Mouse (Mus musculus) limb, embryonic 15.5 days (tissue): ENCODE data around the gene Trim47. TPM values are rescaled to one million over a fixed set of nuclear protein-coding genes. Genes with fewer than 3 reads are reported as not detected.

Source experiments
- ATAC-seq: fragments of 200-750 bp; cut with Nextera tagmentation; 2 replicates; pipeline ENCODE4 v1.8.0; 2017; ENCODE audit warnings: low read depth, moderate TSS enrichment; ENCODE audit not compliant: insufficient number of reproducible peaks, low FRiP score, low TSS enrichment
- H3K27ac ChIP-seq: fragments of 300-500 bp; sonication (generic); 2 replicates; pipeline ENCODE4 v1.5.1; 2015; ENCODE audit warnings: moderate library complexity, mild to moderate bottlenecking, inconsistent platforms
- H3K27me3 ChIP-seq: fragments of 300-500 bp; sonication (generic); 2 replicates; pipeline ENCODE4 v1.6.1; 2015; ENCODE audit warnings: inconsistent platforms
- H3K36me3 ChIP-seq: fragments of 300-500 bp; sonication (generic); 2 replicates; pipeline ENCODE4 v1.6.1; 2015; ENCODE audit warnings: inconsistent platforms
- H3K4me1 ChIP-seq: fragments of 300-500 bp; sonication (generic); 2 replicates; pipeline ENCODE4 v1.6.1; 2015; ENCODE audit warnings: inconsistent platforms
- H3K4me2 ChIP-seq: fragments of 300-500 bp; sonication (generic); 2 replicates; pipeline ENCODE4 v1.6.1; 2015; ENCODE audit warnings: mild to moderate bottlenecking, inconsistent platforms
- H3K4me3 ChIP-seq: fragments of 300-500 bp; sonication (generic); 2 replicates; pipeline ENCODE4 v1.5.1; 2015; ENCODE audit warnings: mild to moderate bottlenecking, inconsistent platforms
- H3K9ac ChIP-seq: fragments of 300-500 bp; sonication (generic); 2 replicates; pipeline ENCODE4 v1.6.1; 2015; ENCODE audit warnings: inconsistent platforms
- H3K9me3 ChIP-seq: fragments of 300-500 bp; sonication (generic); 2 replicates; pipeline ENCODE4 v1.6.1; 2016; ENCODE audit warnings: inconsistent platforms
- WGBS: fragments of 180-500 bp; shearing (Covaris S2); methylation state at CpG from one replicate; pipeline ENCODE4 v1.1.7; 2015; 5-methylcytosine and 5-hydroxymethylcytosine counted together
- polyA plus RNA-seq: library from polyadenylated mRNA; unstranded; fragments of >200 nt; fragmentation: Nextera tagmentation; extraction: Ambion mirVana; gene quantifications from 2 replicates; pipeline ENCODE4 v1.2.1, GENCODE M21; 2015

Trim47 gene
- polyA plus RNA-seq, 1 experiment from 2014 or later, result 31.2 TPM

DNA sequence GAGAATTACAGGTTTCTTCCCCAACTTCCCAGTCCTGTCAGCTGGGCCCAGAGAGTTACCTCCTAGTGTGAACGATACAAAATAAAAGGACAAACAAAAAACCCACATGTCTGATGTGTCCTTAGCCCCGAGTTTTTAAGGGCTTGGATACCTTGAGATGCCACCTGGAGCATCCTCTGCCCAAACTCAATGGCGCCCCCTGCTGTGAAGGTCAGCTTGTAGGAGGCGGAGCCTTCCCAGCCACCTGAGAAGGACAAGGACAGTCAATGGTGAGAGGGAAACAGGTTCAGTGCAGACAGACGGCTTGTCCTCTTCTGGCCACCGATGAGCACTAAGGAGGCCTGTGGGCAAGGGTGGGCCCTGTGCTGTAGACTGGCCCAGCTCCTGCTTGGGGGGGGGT lies 45.9 kb downstream of the Trim47 start:
- peaks cover 39% of the 10 kb centered on the region for H3K4me1 ChIP-seq
- no peak for ATAC-seq
- no peak overlapping the region for H3K4me2 ChIP-seq
- no peaks in the 10 kb centered on the region for H3K27me3 ChIP-seq
- H3K9ac ChIP-seq, result no peak overlapping the region
- no peak overlapping the region for H3K4me3 ChIP-seq
- no peak overlapping the region for H3K27ac ChIP-seq
- no peaks in the 10 kb centered on the region for H3K9me3 ChIP-seq
- WGBS, result 71% methylated on average over 6 of the region's 6 CpGs
- H3K36me3 ChIP-seq, result peaks cover 52% of the 10 kb centered on the region

DNA sequence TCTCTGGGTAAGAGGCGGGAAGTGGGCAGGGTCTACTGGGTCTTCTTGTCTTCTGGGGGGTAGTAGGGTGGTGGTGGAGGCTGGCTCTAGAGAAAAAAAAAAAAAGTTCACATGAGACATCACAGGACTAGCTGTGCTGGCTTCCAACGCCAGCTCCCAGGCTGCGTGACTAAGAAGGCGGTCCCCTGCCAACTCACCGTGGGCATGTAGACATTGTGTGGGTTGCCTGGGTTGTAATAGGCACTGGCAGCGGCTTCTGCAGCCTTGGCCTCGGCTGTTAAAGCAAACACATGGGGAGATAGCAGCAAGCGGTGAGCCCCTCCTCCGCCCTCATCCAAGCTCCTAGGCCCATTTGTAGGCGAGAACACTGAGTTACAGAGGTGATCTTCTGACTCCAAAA lies 47.5 kb downstream of the Trim47 start:
- Histone ChIP-seq H3K36me3 (peaks cover 52% of the 10 kb centered on the region), H3K27ac (peak overlapping the region; percentile 55; the same call in 1 of the 2 replicates), H3K4me1 (peaks cover 33% of the 10 kb centered on the region), H3K4me2 (no peak overlapping the region), H3K27me3 (no peaks in the 10 kb centered on the region), H3K9ac (no peak overlapping the region), H3K4me3 (no peak overlapping the region), H3K9me3 (no peaks in the 10 kb centered on the region)
- 77% methylated on average over 10 of the region's 10 CpGs for WGBS
- no peak for ATAC-seq

DNA sequence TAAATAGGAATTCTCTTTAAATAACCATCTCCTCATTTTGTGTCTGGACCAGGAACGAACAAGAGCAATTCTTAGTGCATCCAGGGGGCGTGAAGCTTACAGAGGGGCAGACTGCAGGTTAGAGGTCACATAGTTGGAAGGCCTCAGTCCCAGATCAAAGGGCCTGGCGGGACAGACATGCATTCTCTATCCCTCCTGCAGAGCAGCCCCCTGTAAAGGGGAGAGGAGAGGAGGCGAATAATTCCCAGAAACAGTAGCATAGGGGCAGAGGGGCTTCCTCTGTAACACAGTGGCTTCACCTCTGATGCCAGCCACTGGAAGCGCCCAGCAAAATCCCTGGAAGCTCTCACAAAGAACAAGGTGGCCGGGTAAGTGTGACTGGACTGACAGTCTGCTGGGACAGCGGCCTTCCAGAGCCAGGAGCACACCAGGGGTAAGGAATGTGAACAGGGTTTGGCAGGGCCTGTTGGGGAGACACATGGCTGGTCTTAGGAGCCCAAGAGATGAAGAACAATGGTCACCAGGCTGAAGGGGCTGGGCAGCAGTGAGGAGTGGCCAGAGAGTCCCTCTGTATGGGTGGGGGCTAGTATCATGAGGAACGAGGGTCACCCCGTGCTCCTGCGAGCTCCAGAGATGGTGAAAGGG lies 48.2 kb downstream of the Trim47 start:
- Histone ChIP-seq H3K27ac (0 out of 2 replicates have a peak overlapping the region, but pooled peaks have one; percentile 55), H3K27me3 (no peaks in the 10 kb centered on the region), H3K4me1 (peaks cover 28% of the 10 kb centered on the region), H3K4me3 (no peak overlapping the region), H3K9me3 (no peaks in the 10 kb centered on the region), H3K4me2 (no peak overlapping the region), H3K9ac (no peak overlapping the region), H3K36me3 (peaks cover 48% of the 10 kb centered on the region)
- no peak for ATAC-seq
- WGBS, result 48% methylated on average over 10 of the region's 10 CpGs

DNA sequence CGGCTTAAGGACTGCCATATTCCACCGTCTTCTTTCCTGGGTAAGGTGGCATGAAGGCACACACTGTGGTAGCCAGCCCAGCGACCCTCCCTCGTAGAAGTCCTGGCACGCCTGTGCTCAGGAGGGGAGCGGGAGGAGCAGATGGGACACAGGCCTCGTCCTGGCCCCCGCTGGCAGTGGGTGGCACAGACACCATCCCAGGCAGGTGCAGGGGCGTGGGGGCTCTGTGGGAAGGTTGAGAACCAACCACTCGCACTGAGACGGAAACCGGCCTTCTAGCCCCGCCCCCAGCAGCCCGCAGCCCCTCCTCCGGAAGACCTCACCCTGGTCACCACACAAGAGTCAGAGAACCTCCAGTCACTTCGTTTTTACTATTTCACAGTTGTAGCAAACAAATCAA lies 48.8 kb downstream of the Trim47 start:
- no peak for ATAC-seq
- H3K4me2 ChIP-seq, result peak overlapping the region; percentile 47
- no peaks in the 10 kb centered on the region for H3K9me3 ChIP-seq
- H3K4me1 ChIP-seq, result peaks cover 27% of the 10 kb centered on the region
- peaks cover 42% of the 10 kb centered on the region for H3K36me3 ChIP-seq
- no peak overlapping the region for H3K9ac ChIP-seq
- H3K27ac ChIP-seq, result peak overlapping the region; percentile 83
- peak overlapping the region; percentile 22 for H3K4me3 ChIP-seq
- 8% methylated on average over 16 of the region's 16 CpGs for WGBS
- no peaks in the 10 kb centered on the region for H3K27me3 ChIP-seq

DNA sequence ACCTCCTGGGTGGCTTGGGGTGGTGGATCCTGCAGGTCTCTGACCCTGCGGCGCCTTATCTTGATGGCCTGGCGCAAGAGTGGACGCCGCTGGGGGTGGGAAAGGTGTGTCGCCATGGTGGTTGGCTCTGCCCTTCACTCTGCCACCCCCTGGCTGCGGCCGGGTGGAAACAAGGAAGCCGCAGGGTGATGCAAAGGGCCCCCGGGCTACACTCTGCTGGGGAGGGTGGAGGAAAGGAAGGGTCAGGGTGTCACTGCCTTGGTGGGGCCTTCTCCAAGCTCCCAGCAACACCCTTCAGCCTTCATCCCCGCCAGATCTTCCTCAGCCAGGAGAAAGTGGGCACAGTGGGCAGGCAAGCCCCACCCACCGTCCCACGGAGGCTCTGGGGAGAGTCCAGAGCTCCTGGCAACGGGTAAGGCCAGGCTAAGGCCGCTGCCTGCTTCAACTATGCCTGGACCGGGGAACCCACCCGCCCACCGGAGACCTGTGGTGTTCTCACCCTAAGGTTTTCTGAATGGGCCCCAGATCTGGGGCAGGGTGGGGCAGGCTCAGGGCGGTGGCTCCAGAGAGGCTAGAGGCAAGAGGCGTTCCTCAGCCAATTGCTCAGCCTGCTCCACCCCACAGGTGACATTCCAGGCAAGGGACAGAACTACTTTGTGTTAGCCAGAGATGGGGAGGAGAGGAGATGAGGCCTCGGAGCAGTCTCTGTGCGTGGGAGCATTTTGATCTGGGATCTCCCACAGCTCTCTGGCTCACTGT lies 49.4 kb downstream of the Trim47 start, which contains the start of gene Unc13d:
TSS of gene Unc13d (minus strand) at position 516 of the 759 bp plus-strand sequence.
- Histone ChIP-seq H3K36me3 (peaks cover 39% of the 10 kb centered on the region), H3K27ac (peak within 1 kb of the TSS; percentile 83), H3K4me2 (peak within 1 kb of the TSS; percentile 47), H3K4me3 (peak within 1 kb of the TSS; percentile 22), H3K9me3 (no peaks in the 10 kb centered on the region), H3K4me1 (peaks cover 27% of the 10 kb centered on the region), H3K27me3 (no peaks in the 10 kb centered on the region), H3K9ac (no peak within 1 kb of the TSS)
- ATAC-seq, result no peak
- 55% methylated on average over 22 of the region's 22 CpGs for WGBS

DNA sequence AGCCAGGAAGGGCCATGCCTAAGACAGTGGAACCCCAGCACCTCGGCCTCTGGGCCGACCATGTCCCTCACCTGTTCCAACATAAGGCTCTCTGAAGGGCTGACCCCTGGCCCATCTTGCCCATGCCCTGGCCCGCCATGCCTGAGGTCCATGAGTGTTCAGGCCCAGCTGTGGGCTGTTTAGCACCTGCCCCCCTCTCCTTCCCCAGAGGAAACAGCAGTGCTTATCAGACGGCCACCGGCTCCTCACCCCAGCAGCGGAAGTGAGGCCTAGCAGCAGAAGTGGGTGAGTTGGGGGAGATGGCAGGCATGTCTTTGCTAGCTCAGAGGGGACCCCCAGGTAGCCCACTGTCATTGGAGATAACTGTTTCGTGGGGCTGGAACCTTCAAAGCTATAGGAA lies 50.2 kb downstream of the Trim47 start:
- 82% methylated on average over 7 of the region's 7 CpGs for WGBS
- Histone ChIP-seq H3K9me3 (no peaks in the 10 kb centered on the region), H3K4me3 (no peak overlapping the region), H3K4me2 (0 out of 2 replicates have a peak overlapping the region, but pooled peaks have one; percentile 47), H3K36me3 (peaks cover 31% of the 10 kb centered on the region), H3K27me3 (no peaks in the 10 kb centered on the region), H3K4me1 (peaks cover 27% of the 10 kb centered on the region), H3K9ac (no peak overlapping the region), H3K27ac (no peak overlapping the region)
- no peak for ATAC-seq

DNA sequence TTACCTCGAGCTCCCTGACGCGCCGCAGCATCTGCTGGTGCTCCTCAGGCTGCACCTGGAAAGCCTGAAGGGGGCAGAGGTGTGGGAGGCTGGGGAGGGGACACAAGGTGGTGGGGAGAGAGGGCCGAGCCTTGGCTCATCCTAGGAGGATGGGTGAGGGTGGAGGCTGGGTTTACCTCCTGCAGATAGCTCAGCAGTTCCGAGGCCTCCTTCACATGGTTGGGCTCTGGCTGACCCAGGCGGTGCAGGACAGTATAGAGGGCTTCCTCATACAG lies 50.8 kb downstream of the Trim47 start:
- no peak for ATAC-seq
- H3K36me3 ChIP-seq, result peaks cover 25% of the 10 kb centered on the region
- no peak overlapping the region for H3K4me2 ChIP-seq
- H3K27ac ChIP-seq, result no peak overlapping the region
- H3K4me1 ChIP-seq, result peaks cover 27% of the 10 kb centered on the region
- H3K9ac ChIP-seq, result no peak overlapping the region
- H3K9me3 ChIP-seq, result no peaks in the 10 kb centered on the region
- 58% methylated on average over 7 of the region's 7 CpGs for WGBS
- no peaks in the 10 kb centered on the region for H3K27me3 ChIP-seq
- no peak overlapping the region for H3K4me3 ChIP-seq

DNA sequence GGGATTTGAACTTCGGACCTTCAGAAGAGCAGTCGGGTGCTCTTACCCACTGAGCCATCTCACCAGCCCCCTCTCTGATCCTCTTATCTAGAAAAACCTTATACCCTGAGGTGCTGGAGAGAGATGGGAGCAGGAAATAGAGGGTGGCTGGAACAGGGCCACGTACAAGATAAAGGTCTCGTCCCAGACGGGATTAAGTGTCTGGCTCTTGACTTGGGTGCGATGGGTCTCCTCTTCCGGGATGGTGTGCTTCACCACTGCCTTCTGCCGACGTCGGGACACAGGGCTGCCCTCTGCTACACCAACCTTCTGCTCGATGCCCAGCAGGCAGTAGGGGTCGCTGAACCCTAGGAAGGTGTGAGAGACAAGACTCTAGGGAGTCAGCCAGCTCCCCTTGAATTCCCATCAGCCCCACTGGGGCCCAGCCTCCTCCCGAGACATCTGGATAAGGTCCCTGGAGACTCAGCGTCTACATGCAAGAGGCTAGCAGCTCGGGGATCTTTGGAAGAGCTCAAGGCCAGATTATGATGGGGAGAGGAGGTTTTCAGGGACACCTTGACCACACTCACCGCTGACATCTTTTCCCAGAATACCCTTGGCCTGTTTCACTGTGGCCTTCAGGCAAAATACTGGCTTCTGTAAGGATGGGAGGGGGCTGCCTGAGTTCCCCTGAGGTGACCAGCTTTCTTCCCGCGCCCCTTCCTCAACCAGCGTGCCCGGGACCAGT lies 51.3 kb downstream of the Trim47 start:
- ATAC-seq, result no peak
- no peak overlapping the region for H3K27ac ChIP-seq
- no peaks in the 10 kb centered on the region for H3K9me3 ChIP-seq
- H3K4me2 ChIP-seq, result no peak overlapping the region
- H3K4me1 ChIP-seq, result peaks cover 27% of the 10 kb centered on the region
- 57% methylated on average over 20 of the region's 20 CpGs for WGBS
- H3K36me3 ChIP-seq, result peaks cover 20% of the 10 kb centered on the region
- no peaks in the 10 kb centered on the region for H3K27me3 ChIP-seq
- H3K4me3 ChIP-seq, result no peak overlapping the region
- no peak overlapping the region for H3K9ac ChIP-seq

DNA sequence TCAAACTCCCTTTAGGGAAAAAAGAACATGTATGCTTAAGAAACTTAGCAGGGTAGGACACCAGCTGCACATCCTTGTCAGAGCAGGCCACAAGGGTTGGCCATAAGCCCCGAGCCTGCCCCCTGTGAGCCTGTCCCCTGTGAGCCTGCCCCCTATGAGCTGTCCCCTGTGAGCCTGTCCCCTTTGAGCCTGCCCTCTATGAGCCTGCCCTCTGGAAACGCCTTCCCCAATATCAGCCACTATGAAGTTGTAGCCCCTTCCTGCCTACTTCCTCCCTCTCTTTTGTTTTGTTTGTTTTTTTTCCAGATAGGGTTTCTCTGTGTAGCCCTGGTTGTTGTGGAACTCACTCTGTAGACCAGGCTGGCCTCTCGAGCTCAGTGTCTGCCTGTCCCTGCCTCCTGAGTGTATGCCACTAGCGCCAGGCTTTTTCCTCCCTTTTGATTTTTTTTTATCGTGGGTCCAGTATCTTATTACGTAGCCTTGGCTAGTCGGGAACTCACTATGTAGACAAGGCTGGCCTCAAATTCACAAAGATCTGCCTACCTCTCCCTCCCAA lies 52.5 kb downstream of the Trim47 start:
- WGBS, result 52% methylated on average over 7 of the region's 7 CpGs
- H3K36me3 ChIP-seq, result peaks cover 8% of the 10 kb centered on the region
- no peak overlapping the region for H3K4me2 ChIP-seq
- H3K4me3 ChIP-seq, result no peak overlapping the region
- H3K27me3 ChIP-seq, result no peaks in the 10 kb centered on the region
- no peaks in the 10 kb centered on the region for H3K9me3 ChIP-seq
- no peak overlapping the region for H3K27ac ChIP-seq
- ATAC-seq, result no peak
- peaks cover 27% of the 10 kb centered on the region for H3K4me1 ChIP-seq
- H3K9ac ChIP-seq, result no peak overlapping the region

DNA sequence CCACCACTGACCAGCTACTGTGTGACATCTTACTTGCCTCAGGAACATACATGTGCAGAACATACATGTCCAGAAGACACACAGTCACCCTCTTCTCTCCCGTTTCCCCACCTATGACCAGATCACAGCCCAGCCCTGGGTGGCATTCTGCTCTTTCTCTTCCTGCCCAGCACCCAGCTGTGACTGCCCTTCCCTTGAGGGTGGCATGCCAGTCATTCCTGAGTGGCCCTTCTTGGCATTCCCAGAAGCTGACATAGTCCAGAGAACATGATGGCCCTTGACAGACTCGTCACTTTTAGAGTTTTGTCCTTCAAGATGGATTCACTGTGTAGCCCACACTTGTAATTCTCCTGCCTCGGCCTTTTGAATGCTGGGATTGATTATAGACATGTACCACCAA lies 54.4 kb downstream of the Trim47 start:
- WGBS, result 80% methylated on average over 3 of the region's 3 CpGs
- Histone ChIP-seq H3K4me3 (no peak overlapping the region), H3K4me1 (peaks cover 13% of the 10 kb centered on the region), H3K9me3 (no peaks in the 10 kb centered on the region), H3K9ac (no peak overlapping the region), H3K27me3 (no peaks in the 10 kb centered on the region), H3K27ac (no peak overlapping the region), H3K4me2 (no peak overlapping the region), H3K36me3 (no peaks in the 10 kb centered on the region)
- ATAC-seq, result no peak

DNA sequence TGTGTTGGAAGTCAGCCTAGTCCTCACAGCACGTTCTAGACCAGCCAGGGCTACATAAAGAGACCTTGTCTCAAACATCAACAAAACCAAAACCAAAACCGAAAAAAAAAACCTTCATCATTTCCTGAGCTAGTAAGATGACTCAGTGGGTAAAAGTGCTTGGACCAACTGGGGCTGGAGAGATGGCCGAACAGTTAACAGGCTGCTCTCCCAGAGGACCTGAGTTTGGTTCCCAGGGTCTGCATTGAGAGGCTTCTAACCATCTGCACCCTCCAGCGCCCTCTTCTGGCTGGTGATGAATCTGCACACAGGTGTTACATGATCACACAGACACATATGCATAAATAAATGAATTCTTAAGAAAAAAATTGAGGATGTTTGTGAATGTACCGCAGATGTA lies 55.5 kb downstream of the Trim47 start:
- Histone ChIP-seq H3K9me3 (no peaks in the 10 kb centered on the region), H3K4me1 (peaks cover 4% of the 10 kb centered on the region; the same call in 1 of the 2 replicates), H3K27ac (no peak overlapping the region), H3K4me3 (no peak overlapping the region), H3K4me2 (no peak overlapping the region), H3K9ac (no peak overlapping the region), H3K36me3 (no peaks in the 10 kb centered on the region), H3K27me3 (no peaks in the 10 kb centered on the region)
- WGBS, result 58% methylated on average over 5 of the region's 5 CpGs
- ATAC-seq, result no peak

DNA sequence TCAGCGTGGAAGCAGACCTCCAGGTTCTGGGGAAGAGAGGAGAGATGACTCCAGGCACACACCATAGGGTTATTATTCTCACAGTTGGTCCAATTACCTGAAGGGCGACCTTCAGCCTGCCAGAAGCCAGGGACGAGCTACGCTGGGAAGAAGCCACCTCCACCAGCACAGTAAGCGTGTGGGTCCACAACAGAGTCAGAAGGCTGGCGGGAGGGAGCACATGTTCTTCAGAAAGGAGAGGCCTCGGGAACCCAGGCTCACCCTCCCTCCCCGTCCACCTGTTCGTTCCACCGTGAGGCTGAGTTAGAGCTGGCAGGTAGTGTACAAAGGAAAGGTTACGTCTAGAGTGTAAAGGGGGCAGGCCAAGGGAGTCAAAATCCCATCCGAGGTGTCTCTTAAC lies 61.7 kb downstream of the Trim47 start:
- H3K9me3 ChIP-seq, result no peaks in the 10 kb centered on the region
- no peak overlapping the region for H3K4me2 ChIP-seq
- no peak for ATAC-seq
- no peak overlapping the region for H3K27ac ChIP-seq
- H3K27me3 ChIP-seq, result no peaks in the 10 kb centered on the region
- H3K36me3 ChIP-seq, result peaks cover 22% of the 10 kb centered on the region
- WGBS, result 82% methylated on average over 12 of the region's 12 CpGs
- H3K9ac ChIP-seq, result no peak overlapping the region
- no peak overlapping the region for H3K4me3 ChIP-seq
- H3K4me1 ChIP-seq, result 0 out of 2 replicates have a peak, but pooled peaks cover 7% of the 10 kb centered on the region
